Mouse (Mus musculus) neural tube, embryonic 15.5 days (tissue): ENCODE data around the gene Trpm1. TPM values are rescaled to one million over a fixed set of nuclear protein-coding genes. Genes with fewer than 3 reads are reported as not detected.
"Not testable (repeated sequence)": the region's sequence is repeated elsewhere in the genome, so short reads cannot be mapped to it uniquely, and the experiment has no call there.

ENCODE experiments used
- ATAC-seq: fragments of 200-750 bp; cut with Nextera tagmentation; 2 replicates; pipeline ENCODE4 v1.8.0; 2017; ENCODE audit warnings: mild to moderate bottlenecking, moderate TSS enrichment, moderate library complexity; ENCODE audit not compliant: low FRiP score
- H3K27ac ChIP-seq: fragments of 300-500 bp; sonication (generic); replicated peaks from 2 replicates; pipeline ENCODE4 v1.5.1; 2015; ENCODE audit warnings: mild to moderate bottlenecking, inconsistent platforms
- H3K27me3 ChIP-seq: fragments of 300-500 bp; sonication (generic); replicated peaks from 2 replicates; pipeline ENCODE4 v1.6.1; 2015; ENCODE audit warnings: inconsistent platforms
- H3K36me3 ChIP-seq: fragments of 300-500 bp; sonication (generic); 2 replicates; pipeline ENCODE4 v1.6.1; 2015; ENCODE audit warnings: inconsistent platforms
- H3K4me1 ChIP-seq: fragments of 300-500 bp; sonication (generic); 2 replicates; pipeline ENCODE4 v1.6.1; 2015; ENCODE audit warnings: inconsistent platforms
- H3K4me2 ChIP-seq: fragments of 300-500 bp; sonication (generic); 2 replicates; pipeline ENCODE4 v1.6.1; 2015; ENCODE audit warnings: inconsistent platforms, mild to moderate bottlenecking, moderate library complexity
- H3K4me3 ChIP-seq: fragments of 300-500 bp; sonication (generic); replicated peaks from 2 replicates; pipeline ENCODE4 v1.5.1; 2015; ENCODE audit warnings: mild to moderate bottlenecking, inconsistent platforms
- H3K9ac ChIP-seq: fragments of 300-500 bp; sonication (generic); replicated peaks from 2 replicates; pipeline ENCODE4 v1.6.1; 2015; ENCODE audit warnings: mild to moderate bottlenecking, inconsistent platforms
- H3K9me3 ChIP-seq: fragments of 300-500 bp; sonication (generic); replicated peaks from 2 replicates; pipeline ENCODE4 v1.6.1; 2016; ENCODE audit warnings: inconsistent platforms
- WGBS: fragments of 180-500 bp; shearing (Covaris S2); methylation state at CpG from one replicate; pipeline ENCODE4 v1.1.7; 2015; ENCODE audit warnings: mixed read lengths; 5-methylcytosine and 5-hydroxymethylcytosine counted together
- polyA plus RNA-seq: library from polyadenylated mRNA; unstranded; fragments of >200 nt; fragmentation: Nextera tagmentation; extraction: Ambion mirVana; gene quantifications from 2 replicates; pipeline ENCODE4 v1.2.1, GENCODE M21; 2015

Gene Trpm1
- polyA plus RNA-seq, result 0.50 and 0.61 TPM in 2 replicates

DNA sequence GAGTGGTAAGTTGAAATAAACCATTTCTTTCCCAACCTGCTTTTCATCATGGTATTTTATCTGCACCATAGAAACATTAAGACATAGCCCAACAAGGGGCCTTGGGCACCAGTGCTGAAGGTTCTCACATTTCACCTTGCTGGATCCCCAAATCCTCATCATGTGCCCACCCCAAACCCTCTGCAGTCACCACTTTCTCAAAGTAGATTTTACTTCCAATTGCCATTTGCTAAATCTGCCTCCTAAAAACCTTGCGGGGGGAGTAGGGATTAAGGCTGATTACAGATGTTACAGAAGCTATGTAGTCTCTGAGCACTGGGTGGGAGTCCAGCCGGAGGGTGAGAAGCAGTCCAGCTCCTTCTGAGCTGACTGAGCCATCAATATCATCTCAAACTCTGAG, at the start of gene Trpm1:
Gene Trpm1 (plus strand): TSS at position 301 of the 400 bp plus-strand sequence.
- no peak within 1 kb of the TSS for H3K4me2 ChIP-seq
- peaks cover 15% of the 10 kb centered on the region for H3K4me1 ChIP-seq
- no peak within 1 kb of the TSS for H3K4me3 ChIP-seq
- no peaks in the 10 kb centered on the region for H3K9me3 ChIP-seq
- H3K27me3 ChIP-seq, result no peaks in the 10 kb centered on the region
- WGBS, result 96% methylated on average over 2 of the region's 2 CpGs
- no peak for ATAC-seq
- no peak within 1 kb of the TSS for H3K9ac ChIP-seq
- no peak within 1 kb of the TSS for H3K27ac ChIP-seq
- no peaks in the 10 kb centered on the region for H3K36me3 ChIP-seq

DNA sequence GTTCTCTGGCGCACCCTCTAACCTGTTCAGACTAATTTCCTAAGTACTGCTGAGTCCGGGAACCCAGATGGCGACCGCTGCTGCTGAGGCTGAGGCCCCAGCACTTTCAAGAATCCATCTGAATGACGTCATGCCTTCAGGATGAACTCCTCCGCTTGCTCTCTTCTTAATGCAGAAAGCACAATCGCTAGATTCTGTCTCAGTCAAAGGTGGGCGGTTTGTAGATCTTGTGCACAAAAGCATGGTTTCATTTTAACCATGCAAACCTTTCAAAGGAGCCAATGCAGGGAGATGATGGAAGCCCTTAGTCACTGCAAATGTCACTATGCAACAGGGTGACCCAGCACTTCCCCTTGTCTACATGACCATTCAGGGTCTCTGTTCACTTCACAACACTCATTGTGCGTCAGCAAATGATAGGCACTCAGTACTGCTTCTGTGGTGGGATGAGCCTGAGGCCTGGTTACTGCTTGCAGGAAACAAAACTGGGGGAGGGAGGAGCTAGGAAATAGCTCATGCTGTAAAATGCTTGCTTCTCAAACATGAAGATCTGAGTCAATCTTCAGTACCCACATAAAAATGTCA, 31.4 kb upstream of the Trpm1 start:
- Histone ChIP-seq H3K4me2 (no peak overlapping the region), H3K4me1 (no peaks in the 10 kb centered on the region), H3K9ac (no peak overlapping the region), H3K27ac (no peak overlapping the region), H3K4me3 (no peak overlapping the region), H3K27me3 (no peaks in the 10 kb centered on the region), H3K36me3 (no peaks in the 10 kb centered on the region), H3K9me3 (no peaks in the 10 kb centered on the region)
- WGBS, result 86% methylated on average over 9 of the region's 9 CpGs
- no peak for ATAC-seq

DNA sequence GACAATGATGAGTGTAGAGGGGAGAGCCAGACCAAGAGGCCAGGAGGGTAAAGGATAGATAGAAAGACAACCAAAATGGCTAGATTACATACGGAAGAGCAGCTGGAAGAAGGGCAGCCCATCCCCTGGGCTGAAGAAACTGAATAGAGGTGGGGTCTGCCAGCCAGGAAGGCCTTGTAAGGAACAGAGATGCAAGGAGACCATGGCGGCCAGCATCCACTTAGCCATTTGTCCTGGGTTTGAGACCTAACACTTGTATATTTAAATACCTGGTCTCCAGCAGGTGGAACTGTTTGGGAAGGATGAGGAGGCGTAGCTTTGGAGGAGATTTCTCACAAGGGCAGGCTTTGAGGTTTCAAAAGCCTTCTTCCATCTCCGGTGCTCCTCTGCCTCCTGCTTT, 29.9 kb upstream of the Trpm1 start:
- H3K36me3 ChIP-seq, result no peaks in the 10 kb centered on the region
- H3K4me3 ChIP-seq, result no peak overlapping the region
- no peak overlapping the region for H3K4me2 ChIP-seq
- no peaks in the 10 kb centered on the region for H3K9me3 ChIP-seq
- WGBS, result 89% methylated on average over 4 of the region's 4 CpGs
- H3K27ac ChIP-seq, result no peak overlapping the region
- H3K9ac ChIP-seq, result no peak overlapping the region
- no peaks in the 10 kb centered on the region for H3K27me3 ChIP-seq
- no peaks in the 10 kb centered on the region for H3K4me1 ChIP-seq
- no peak for ATAC-seq

DNA sequence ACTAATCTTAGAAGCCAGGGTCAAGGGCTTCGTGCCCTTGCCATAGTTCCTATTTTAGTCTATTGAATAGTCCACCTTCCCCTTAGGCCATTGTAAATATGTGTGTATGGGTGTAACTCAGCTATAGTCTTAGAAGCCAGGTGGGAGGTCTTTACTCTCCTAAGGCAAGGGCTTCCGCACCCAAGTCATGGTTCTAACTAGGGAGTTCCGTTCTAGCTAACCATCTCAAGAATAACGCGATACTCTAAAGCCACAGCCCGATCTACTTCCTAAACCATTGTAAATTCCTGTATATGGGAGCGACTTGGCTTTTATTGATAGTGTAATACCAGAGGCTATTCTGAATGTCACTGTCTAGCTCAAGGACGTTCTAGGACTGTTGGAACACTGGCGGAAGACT, 27.6 kb upstream of the Trpm1 start:
- not testable (repeated sequence) for H3K27me3 ChIP-seq, H3K4me2 ChIP-seq, H3K27ac ChIP-seq, H3K4me1 ChIP-seq, H3K9ac ChIP-seq, H3K4me3 ChIP-seq, H3K9me3 ChIP-seq, H3K36me3 ChIP-seq, ATAC-seq
- WGBS, result 97% methylated on average over 9 of the region's 9 CpGs

DNA sequence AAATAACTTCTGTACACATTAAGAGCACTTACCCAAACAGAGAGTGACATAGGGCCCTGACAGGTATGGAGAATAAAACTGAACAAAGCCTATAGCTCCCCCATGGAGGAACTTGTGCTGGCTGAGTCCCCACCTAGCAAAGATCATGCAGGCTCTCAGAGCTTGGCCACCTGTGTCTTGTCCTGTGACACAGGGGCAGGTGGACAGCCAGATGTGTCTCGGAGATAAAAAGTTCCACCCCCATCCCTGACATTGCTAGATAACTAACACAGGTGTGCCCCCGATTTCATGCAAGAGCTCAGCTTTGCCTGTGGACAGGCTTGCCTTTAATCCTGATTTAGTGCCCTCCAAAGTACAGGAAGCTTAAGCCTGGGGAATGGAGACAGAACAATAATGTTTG, 13.8 kb upstream of the Trpm1 start:
- no peak overlapping the region for H3K9ac ChIP-seq
- H3K27me3 ChIP-seq, result no peaks in the 10 kb centered on the region
- H3K4me3 ChIP-seq, result no peak overlapping the region
- H3K27ac ChIP-seq, result no peak overlapping the region
- H3K9me3 ChIP-seq, result no peaks in the 10 kb centered on the region
- no peaks in the 10 kb centered on the region for H3K4me1 ChIP-seq
- no peaks in the 10 kb centered on the region for H3K36me3 ChIP-seq
- 85% methylated on average over 2 of the region's 2 CpGs for WGBS
- H3K4me2 ChIP-seq, result no peak overlapping the region
- ATAC-seq, result no peak

DNA sequence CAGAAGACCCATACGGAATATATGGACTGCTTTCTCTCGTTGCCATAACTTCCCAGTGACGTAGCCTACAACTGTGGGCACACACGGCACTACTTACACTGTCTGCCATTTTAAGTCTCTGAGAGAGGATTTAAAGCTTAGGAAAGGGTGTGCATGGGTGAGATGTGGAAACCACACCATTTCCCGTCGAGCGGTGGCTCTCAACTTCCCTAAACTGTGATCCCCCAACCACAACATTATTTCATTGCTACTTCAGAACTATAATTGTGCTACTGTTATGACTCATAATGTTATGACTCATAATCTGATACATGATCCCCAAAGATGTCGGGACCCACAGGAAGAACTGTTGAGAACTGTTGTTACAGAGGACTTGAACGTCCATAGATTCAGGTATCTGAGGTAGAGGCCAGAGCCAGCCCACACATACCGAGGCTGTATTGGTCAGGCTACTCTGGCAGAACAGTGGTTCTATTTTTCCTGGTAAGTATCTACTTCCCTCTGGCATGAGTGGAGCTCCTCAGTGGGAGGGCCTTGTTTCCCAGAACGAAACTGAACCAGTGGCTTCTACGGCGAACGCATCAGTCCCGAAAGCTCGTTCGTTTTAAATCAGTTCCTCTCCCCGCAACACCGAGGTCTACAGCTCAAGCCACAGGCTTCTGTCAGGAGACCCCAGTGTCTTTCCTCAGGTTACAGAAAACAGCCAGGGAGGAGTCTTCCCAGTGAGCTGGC, 12.2 kb upstream of the Trpm1 start:
- H3K9me3 ChIP-seq, result no peaks in the 10 kb centered on the region
- no peak overlapping the region for H3K27ac ChIP-seq
- no peak overlapping the region for H3K4me3 ChIP-seq
- no peaks in the 10 kb centered on the region for H3K4me1 ChIP-seq
- H3K9ac ChIP-seq, result no peak overlapping the region
- 87% methylated on average over 19 of the region's 19 CpGs for WGBS
- no peak for ATAC-seq
- H3K36me3 ChIP-seq, result no peaks in the 10 kb centered on the region
- no peaks in the 10 kb centered on the region for H3K27me3 ChIP-seq
- no peak overlapping the region for H3K4me2 ChIP-seq

DNA sequence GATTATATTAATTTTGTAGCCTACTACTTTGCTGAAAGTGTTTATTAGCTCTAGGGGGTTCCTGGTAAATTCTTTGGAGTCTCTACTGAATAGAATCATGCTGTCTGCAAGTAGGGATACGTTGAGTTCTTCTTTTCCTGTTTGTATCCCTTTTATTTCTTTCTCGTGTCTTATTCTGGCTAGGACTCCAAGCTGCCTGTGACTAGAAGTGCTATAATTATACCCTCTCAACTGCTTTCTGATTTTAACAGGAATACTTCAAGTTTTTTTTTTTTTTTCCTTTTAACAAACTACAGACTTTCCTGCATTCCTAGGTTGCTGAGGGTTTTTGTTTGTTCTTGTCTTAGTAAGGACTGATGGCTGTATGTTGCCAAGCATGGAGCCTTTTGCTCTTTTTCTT, 4.3 kb upstream of the Trpm1 start:
- Histone ChIP-seq H3K4me2 (no peak overlapping the region), H3K9ac (no peak overlapping the region), H3K9me3 (no peaks in the 10 kb centered on the region), H3K4me3 (no peak overlapping the region), H3K27me3 (no peaks in the 10 kb centered on the region), H3K4me1 (no peaks in the 10 kb centered on the region), H3K27ac (no peak overlapping the region), H3K36me3 (no peaks in the 10 kb centered on the region)
- WGBS, result 62% methylated on average over 2 of the region's 2 CpGs
- no peak for ATAC-seq

DNA sequence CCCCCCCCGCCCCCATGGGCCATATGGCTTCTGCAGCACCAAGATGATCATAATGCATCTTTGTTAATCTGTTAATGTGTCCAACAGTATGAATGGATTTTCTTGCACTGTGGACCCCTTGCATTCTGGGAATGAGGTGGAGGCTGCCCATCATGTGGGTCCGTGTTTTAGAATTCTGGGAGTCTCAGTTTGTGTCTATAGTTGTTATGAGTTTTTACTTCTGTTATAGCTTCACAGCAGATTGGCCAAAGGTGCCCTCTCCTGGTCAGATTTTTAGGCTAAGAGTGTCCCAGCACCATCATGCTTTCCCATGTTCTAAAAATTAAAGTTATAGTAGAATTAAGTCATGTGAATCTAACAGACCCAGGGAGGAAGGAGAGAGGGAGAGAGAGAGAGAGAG, 3.9 kb upstream of the Trpm1 start:
- Histone ChIP-seq H3K4me3 (no peak overlapping the region), H3K27me3 (no peaks in the 10 kb centered on the region), H3K27ac (no peak overlapping the region), H3K4me2 (no peak overlapping the region), H3K4me1 (no peaks in the 10 kb centered on the region), H3K9ac (no peak overlapping the region), H3K36me3 (no peaks in the 10 kb centered on the region), H3K9me3 (no peaks in the 10 kb centered on the region)
- no peak for ATAC-seq
- WGBS, result 31% methylated on average over 2 of the region's 2 CpGs

DNA sequence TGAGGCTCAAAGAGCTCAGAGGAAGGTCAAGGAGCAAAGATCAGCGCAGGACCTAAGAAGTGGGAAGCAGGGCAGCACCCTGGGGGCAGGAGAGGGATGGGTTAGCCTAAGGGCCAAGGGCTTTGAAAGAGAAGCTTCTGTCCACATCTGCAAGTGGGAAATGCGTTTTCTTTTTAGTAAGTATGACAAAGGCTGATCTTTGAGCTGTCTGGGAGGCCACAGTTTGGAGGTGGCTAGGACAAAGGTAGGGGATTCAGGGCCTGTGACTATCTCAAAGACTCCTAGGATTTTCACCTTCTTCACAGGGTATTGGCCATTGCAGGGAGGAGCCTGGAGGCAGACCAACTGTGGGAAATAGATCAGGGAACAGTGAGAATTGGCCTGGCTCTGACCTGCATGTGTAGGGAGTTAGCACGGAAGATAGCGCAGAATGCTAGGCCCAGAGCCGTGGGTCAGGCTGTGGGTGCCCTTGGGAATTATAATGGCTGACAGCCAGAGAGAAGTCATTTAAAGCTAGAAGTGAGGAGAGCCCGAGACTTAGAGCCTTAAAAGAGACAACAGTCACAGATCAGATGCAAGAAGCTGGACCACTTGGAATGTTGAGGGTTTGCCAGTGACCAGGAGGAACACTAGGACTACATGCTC, 3.1 kb upstream of the Trpm1 start:
- Histone ChIP-seq H3K4me1 (peaks cover 5% of the 10 kb centered on the region), H3K9me3 (no peaks in the 10 kb centered on the region), H3K36me3 (no peaks in the 10 kb centered on the region), H3K9ac (no peak overlapping the region), H3K4me3 (no peak overlapping the region), H3K27ac (no peak overlapping the region), H3K27me3 (no peaks in the 10 kb centered on the region), H3K4me2 (no peak overlapping the region)
- ATAC-seq, result no peak
- 75% methylated on average over 6 of the region's 6 CpGs for WGBS

DNA sequence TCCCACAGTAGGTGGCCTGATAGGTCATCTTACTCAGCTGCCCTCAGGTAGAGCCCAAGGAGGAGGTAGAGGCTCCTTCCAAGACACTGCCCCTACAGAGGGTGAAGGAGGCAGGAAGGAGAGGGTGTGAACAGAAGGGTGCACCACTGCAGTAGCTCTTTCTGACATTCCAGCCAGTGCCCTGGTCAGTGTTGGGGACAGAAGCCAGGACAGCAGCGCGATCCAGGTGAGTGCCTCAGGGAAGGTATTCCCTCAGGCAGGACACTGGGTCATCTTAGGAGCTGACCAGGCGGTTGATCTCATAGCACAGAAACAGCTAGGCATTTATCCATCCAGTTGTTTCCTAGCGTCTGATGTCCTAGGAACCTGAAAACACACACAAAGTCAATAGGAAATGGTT, 1.6 kb downstream of the Trpm1 start:
- Histone ChIP-seq H3K9ac (peak overlapping the region; percentile 20; the same call in 1 of the 2 replicates), H3K36me3 (no peaks in the 10 kb centered on the region), H3K4me1 (peaks cover 29% of the 10 kb centered on the region), H3K4me3 (peak overlapping the region; percentile 10; the same call in 1 of the 2 replicates), H3K4me2 (peak overlapping the region; percentile 53), H3K27ac (no peak overlapping the region), H3K9me3 (no peaks in the 10 kb centered on the region), H3K27me3 (no peaks in the 10 kb centered on the region)
- WGBS, result 74% methylated on average over 4 of the region's 4 CpGs
- 0 out of 2 replicates have a peak, but pooled peaks have one; percentile 12 for ATAC-seq

DNA sequence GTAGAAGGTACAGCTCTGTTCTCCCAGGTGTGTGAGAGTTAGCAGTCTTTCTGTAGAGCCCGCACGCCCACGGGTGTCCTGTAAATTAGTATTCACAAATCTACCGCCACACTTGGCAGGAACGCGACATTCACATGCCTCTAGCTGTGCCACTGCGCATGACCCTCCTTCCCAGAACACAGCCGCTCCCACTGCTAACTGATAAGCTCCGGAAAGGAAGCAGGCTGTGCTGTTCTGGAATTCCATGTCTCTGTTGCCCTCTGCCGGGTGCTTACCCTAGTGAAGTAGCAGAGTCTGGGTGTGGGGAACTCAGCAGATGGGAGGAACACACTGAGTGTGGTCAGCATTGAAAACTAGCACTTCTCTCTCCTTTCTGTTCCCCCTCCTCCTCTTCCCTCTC, 2.1 kb downstream of the Trpm1 start:
- ATAC-seq, result peak; percentile 91
- H3K9ac ChIP-seq, result peak overlapping the region; percentile 20; the same call in 1 of the 2 replicates
- H3K9me3 ChIP-seq, result no peaks in the 10 kb centered on the region
- H3K4me1 ChIP-seq, result peaks cover 29% of the 10 kb centered on the region
- H3K4me3 ChIP-seq, result peak overlapping the region; percentile 10; the same call in 1 of the 2 replicates
- peak overlapping the region; percentile 53 for H3K4me2 ChIP-seq
- 0 out of 2 replicates have a peak overlapping the region, but pooled peaks have one; percentile 45 for H3K27ac ChIP-seq
- no peaks in the 10 kb centered on the region for H3K36me3 ChIP-seq
- WGBS, result 16% methylated on average over 10 of the region's 10 CpGs
- no peaks in the 10 kb centered on the region for H3K27me3 ChIP-seq
